Mouse (Mus musculus) cerebellum, postnatal 25 days (tissue): ENCODE measurements around the gene Klhdc1.
A peak's percentile ranks its signal among the peaks of the same experiment; 100 is the strongest.

ENCODE experiments used
- DNase-seq, 2 experiments: peaks; one replicate each; pipeline ENCODE4 v3.0.0; 2021; ENCODE audit warnings: mixed read lengths in 2 of 2

Klhdc1 gene

DNA sequence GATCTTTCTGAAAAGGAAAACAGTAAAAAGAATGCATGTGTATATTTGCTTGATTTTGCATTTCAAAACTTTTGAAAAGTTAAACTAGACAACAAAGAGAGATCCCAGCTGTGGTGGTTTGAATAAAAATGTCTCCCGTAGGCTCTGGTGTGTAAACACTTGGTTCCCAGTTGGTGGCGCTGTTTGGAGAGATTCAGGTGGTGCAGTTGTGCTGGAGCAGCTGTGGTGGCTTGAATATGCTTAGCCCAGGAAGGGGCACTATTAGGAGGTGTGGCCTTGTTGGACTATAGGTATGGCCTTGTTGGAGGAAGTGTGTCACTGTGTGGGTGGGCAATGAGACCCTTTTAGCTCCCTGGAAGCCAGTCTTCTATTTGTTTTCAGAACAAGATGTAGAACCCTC, 11.7 kb upstream of the Klhdc1 start:
- no peak for DNase-seq

DNA sequence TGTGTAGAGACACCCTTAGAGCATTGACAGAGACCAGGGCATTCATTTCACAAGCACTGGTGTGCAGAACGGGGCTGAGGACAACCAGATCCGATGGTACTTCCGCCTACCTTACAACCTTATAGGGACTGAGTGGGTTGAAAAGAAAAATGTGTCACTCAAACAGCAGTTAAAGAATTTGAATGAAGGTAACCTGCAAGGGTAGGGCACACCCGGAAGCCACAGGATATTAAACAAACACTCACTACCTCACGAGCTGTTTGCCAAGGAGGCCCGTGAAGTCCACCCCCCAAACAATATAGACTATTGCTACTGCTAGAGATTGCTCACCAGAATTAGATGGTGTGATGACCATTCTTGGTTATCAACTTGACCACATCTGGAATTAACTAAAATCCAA, 5.2 kb upstream of the Klhdc1 start:
- no peak for DNase-seq

DNA sequence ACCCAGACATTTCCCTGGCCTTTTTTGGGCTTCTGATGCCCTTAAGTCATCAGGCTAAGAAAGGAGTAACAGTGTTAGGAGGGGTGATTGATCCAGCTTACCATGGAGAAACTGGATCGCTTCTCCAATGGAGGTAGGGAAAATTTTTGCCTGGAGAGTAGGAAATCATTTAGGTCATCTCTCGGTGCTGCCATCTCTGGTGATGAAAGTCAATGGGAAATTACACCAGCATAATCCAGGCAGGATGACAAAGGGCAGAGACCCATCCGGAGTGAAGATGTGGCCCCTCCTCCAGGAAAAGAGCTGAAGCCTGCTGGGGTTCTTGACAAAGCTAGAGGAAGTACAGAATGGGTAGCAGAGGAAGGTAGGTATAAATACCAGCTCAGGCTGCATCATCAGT, 2.7 kb upstream of the Klhdc1 start:
- DNase-seq: no peak

DNA sequence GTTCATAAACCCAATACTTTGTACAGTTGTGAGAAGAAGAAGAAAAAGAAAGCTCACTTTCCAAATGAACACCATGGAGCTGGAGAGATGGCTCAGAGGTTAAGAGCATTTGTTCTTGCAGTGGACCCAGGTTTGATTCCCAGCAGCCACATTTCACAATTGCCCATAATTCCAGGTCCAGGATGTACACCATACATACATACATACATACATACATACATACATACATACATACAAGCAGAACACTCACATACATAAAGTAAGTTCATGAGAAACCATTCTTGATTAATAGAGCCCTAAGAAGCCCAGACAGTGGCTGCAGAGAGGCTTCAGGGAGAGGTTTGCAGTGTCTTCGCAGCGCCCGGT, 412 bp downstream of the Klhdc1 start:
- no peak for DNase-seq

DNA sequence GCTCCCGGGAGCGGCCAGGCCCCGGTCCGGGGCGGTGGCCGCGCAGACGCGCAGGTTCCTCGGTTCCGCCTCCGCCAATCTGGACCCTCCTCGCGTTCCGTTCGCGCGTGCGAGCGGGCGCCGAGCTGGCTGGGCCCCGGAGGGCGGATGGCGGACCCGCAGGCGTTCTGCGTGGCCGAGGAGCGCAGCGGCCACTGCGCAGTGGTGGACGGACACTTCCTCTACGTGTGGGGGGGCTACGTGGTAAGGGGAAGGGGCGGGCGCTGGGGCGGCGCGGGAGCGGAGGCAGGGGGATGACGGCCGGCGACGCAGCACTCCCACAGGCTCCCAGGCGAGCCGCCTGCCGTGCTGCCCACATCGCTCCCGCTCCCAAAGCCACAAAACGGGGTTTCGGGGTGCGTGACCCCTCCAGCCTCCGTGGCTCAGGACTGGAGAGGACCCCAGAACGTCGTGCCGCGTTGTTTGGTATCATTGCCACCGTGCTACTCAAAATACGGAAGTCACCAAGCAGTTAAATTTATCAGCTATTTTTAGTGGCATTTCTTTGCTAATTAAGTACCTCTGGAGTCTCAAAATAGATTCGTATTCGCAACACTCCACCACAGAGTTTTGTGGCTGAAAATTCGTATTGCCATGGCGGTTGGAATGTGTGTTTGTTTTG, 925 bp downstream of the Klhdc1 start:
- DNase-seq: peak; percentile 87 to 89

DNA sequence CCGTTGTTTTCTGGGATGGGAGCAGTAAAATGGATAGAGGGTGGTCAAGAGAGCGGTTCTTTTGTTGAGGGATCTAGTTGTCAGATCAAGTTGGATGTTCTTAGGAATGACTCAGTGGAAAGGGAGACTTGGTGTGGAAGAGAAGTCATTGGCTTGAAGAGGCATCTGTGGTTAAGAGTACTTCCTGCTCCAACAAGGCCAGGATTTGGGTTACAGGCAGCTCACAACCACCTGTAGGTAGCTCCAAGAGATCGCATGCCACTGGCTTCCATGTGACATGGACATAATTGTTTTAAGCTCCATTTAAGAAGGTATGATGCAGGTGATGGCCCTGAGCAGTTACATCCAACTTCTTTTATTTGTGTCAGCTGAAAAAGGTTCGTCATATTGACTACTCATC, 8.8 kb downstream of the Klhdc1 start:
- no peak for DNase-seq

DNA sequence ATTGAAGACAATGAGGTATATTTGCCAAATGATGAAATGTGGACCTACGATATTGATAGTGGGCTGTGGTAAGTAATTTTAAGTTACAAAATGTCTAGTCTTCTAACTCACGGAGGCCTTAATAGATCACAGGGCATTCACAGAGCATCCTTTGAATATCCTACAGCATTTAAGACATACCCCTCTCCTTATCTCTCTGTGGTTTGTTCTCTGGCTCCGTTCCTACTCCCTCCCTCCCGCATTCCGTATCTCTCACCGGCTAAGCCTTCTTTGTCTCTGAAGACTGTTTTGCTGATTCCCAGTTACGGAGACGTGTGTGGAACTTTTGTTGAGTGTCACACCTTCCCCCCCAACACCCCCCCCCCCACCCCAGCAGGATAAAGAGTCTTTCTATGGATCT, 9.8 kb downstream of the Klhdc1 start:
- no peak for DNase-seq

DNA sequence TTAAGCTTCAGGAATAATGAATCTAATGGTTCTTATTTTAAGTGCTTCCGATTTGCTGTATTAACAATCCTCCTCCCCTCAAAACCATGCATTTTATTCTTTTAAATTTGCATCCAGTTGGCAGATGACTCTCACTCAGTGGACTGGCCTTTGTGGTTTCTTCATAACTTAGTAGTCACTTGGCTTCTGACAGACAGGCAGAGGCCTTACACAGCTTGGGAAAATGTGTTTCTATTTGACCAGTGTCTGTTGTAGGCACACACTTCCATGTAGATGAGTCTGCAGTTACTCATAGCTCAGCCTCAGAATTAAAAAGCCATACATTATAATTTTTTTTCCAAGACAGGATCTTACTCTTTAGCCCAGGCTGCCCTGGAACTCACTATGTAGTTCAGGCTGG, 12.8 kb downstream of the Klhdc1 start:
- no peak for DNase-seq

DNA sequence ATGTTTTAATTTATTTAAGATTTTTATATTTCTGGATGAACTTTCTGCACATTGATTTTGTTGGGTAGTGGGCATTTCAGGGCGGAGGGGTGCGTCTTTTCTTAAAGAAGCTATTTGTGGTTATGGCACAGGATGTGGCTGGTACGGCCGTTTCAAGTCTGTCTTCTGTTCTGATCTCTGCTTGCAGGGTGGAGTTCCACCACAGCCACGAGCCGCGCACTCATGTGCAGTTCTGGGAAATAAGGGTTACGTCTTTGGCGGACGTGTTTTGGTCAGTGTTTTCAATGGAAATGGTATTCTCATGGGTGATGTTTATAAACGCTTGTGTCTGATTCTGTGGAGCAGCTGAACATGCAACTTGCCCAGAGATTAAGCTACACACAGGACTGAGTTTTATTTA, 16.9 kb downstream of the Klhdc1 start:
- DNase-seq: no peak

DNA sequence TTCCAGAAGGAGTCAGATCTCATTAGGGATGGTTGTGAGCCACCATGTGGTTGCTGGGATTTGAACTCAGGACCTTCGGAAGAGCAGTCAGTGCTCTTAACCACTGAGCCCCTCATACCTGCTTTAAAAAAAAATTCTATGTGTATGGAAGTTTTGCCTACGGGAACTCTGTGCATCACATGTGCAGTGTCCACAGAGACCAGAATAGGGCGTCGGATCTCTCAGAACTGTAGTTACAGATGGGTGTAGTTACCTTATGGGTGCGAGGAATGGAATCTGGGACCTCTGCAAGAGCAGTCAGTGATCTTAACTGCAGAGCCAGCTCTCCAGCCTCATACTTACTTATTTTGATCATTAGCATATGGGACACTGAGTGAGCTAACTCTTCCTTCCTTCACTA, 21.3 kb downstream of the Klhdc1 start:
- no peak for DNase-seq

DNA sequence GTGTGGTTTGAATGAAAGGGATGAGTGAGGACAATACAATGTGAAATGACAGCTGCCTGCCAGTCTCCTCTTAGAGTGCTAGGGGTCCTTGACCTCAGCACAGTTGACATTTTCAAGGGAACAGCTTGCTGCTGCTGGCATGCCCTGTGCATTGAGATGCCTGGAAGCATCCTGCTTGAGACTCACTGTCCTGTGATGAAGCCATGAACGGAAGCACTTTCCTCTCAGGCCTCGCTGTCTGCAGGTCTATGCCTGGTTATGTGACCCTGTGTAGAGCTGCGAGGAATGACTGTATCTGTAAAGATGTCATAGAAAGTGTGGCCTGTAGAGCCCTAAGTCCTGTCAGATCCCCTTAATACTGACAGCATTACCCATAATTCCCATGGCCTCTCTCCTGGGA, 24.1 kb downstream of the Klhdc1 start:
- DNase-seq: no peak

DNA sequence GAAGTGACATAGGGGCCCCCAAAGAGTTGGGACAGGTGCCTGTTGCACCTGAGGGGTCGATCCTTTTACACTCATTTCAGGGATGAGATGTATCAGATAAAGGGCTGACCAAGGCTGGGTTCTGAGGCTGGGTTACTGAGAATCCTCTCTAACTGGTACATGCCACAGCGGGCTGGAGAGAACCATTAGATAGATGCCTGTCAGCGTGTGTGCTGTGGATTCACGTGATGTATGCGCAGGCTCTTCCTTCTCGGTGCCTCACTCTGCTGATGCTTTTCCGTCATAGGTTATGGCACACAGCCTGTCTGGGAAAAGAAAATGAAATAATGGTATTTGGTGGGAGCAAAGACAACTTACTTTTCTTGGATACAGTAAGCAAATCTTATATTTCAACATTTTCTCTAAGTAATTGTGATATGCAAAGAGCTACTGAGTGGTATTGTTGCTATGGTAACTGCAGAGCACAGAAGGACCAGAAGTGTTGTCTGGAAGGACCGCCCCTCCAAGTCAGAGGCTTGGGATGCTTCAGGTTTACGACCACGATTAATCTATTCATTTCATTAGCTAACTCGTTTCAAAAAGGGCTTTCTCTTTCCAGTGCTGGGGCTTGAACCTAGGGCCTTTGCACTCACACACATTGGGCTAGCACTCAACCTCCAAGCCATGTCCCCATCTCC, 27.1 kb downstream of the Klhdc1 start:
- DNase-seq: no peak

DNA sequence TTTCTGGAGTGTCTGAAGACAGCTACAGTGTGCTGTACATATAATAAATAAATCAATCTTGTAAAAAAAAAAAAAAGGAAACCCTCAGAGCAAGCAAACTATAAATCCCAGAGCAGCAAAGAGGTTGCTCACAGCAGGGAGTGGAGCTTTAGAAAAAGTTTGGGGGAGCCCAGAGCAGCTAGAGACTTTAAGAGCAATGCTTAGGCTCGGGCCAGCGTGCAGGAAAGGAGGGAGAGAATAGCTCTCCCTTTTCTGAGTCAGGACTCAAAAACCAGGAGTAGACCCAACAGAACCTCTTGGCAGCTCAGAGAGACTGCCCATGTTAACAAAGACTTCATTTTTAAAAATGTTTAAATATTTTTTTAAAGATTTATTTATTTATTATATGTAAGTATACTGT, 28.0 kb downstream of the Klhdc1 start:
- no peak for DNase-seq

DNA sequence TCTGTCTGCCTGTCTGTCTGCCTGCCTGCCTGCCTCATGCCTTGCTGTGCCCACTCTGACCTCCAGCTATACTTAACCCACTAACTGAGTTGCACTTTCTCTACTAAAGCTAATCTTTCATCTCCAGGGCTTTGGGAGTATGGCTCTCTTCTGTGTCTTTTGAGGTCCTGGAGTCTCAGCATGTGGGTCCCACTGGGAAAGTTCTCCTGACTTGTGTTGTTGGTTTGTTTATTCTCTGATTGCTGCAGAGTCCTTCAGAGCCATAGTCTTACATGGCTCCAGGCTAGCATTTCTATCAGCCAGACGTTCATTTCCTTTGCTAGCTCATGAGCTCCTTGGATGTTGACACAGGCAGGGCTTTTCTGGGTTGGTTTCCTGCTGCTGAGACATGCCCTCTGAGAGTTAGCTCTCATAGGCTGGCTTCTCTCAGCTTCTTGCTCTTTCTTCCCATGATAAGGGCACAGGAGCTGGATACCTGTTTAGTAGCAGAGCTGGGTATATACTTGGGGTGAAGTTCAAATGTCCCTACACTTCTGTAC, 39.0 kb downstream of the Klhdc1 start:
- no peak for DNase-seq

DNA sequence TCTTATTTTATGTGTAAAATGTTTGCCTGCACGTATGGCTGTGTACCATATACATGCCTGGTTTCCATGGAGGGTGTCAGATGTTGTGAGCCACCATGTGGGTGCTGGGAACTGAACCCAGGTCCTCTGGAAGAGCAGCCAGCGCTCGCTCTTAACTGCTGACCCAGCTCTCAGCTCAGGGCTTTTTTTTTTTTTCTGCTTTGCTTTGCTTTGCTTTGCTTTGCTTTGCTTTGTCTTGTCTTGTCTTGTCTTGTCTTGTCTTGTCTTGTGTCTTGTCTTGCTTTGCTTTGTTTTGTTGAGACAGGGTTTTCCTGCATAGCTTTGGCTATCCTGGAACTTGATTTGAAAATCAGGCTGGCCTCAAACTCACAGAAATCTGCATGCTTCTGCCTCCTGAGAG, 39.9 kb downstream of the Klhdc1 start:
- no peak for DNase-seq

DNA sequence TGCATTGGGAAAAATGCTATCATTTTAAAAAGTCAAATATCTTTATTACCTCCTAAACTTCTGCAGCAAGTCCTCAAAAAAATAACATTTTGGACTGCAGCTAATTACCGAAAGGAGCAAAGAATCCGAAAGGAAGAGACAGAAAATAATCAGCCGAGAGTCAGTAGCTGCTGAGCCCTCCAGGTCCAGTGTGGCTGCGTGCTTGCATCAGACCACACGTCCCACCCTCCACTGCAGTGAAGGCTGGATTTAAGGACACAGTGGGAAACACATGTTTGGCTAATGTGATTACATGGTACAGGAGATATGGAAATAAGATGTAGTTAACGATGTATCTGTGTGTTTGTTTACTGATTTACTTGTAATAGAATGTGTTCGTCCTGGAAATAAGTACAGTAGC, 42.2 kb downstream of the Klhdc1 start:
- no peak for DNase-seq

DNA sequence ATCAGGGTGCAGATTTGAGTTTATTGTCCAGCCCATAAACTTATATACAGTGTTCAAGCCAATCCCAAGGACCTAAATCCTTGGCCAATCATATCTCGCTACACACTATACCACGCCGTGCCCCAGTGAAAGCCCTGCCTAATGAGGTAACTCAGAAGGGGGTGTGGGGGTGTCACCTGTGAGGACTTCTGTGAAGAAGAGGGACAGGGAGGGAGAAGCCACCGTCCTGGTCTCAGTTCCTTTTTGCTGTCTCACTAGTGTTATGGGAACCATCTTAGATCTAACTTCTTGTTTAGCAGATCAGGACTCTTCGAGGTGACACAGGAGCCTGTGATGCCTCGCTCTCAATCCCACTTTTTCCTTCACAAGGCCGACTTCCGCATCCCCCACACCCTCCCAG, 46.6 kb downstream of the Klhdc1 start:
- no peak for DNase-seq

DNA sequence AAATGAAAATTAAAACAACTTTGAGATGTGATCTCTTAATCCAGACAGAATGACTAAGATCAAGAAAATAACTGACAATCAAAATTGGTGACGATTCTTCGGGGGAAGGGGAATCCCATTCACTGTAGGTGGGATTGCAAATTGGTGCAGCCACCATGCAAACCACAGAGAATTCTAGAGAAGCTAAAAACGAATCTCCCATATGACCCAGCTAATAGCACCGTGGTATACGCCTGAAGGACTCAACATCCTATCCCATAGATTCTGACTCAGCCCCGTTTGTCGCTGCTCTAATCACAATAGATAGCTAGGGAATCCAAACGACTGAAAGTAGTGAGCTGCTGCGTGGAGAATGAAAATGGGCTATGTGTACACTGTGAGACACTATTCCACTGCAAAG, 47.7 kb downstream of the Klhdc1 start:
- DNase-seq: no peak

DNA sequence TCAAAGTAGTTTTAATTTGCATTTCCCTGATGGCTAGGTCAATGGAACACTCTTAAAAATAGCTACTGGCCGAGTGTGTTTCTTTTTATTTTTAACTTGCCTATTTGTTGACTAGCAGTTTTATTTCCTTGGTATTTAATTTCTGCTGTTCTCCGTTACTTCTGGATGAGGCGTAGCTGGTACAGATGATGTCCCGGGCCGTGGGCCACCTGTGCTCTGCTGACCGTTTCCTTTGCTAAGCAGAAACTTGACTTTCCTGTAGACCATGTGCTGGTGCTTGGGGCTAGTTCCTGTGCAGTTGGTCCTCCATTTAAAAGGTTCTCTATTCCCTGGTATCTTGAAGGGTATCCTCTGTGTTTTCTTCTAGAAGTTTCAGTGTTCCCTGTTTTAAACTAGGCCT, 51.4 kb downstream of the Klhdc1 start:
- DNase-seq: no peak

DNA sequence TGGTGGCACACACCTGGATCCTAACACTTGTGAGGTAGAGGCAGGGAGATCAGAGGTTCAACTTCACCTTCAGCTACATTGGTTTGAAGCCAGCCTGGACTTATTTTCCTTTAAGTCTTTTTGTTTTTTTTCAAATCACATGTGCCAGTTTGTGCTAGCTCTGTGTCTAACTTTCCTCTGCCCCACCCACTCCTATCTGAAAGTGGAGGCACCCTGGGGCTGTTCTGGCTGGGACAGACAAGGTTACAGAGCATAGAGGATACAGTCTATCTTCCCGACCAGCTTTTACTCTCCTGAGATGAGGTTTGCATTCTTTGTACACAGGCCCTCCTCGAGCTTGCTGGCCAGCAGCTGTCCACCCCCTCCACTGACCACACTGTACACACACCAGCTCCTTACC, 52.8 kb downstream of the Klhdc1 start:
- DNase-seq: no peak

DNA sequence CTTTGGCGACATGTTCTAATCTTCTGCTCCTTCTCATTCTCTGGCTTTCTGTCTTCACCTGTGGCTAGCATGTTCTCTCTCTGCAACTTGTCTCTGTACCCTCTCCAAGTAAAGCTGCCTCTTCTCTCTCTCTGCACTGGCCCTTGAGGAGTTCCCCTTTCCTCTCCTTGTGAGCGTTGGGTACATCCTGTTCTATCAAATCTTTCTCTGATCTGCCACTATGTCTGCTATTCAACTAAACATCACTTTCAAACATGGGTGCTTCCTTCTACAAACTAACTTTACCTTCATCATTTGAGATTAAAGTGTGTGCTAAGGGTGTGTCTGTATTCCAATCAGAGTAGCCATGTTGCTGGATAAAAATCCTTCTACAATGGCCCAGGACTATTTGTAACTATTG, 54.0 kb downstream of the Klhdc1 start:
- DNase-seq: no peak

DNA sequence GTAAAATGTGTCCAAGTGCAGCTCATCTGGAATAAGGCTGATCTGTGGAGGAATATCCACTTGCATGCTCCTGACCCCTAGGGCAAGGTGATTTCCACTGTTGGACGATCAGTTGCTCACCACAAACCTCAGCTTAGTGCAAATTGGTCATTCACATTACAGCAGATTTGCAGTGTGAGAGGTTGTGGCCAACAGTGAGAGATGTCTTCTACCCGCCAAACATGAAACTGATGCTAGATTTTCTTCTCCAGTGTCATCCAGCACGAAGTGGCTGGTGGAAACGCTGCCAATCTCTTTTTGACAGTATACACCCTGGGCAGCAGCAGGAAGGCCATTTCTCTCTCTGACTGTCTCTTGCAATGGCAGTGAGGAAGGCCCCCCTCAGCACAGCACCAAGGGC, 54.7 kb downstream of the Klhdc1 start:
- DNase-seq: peak; percentile 42 to 47

DNA sequence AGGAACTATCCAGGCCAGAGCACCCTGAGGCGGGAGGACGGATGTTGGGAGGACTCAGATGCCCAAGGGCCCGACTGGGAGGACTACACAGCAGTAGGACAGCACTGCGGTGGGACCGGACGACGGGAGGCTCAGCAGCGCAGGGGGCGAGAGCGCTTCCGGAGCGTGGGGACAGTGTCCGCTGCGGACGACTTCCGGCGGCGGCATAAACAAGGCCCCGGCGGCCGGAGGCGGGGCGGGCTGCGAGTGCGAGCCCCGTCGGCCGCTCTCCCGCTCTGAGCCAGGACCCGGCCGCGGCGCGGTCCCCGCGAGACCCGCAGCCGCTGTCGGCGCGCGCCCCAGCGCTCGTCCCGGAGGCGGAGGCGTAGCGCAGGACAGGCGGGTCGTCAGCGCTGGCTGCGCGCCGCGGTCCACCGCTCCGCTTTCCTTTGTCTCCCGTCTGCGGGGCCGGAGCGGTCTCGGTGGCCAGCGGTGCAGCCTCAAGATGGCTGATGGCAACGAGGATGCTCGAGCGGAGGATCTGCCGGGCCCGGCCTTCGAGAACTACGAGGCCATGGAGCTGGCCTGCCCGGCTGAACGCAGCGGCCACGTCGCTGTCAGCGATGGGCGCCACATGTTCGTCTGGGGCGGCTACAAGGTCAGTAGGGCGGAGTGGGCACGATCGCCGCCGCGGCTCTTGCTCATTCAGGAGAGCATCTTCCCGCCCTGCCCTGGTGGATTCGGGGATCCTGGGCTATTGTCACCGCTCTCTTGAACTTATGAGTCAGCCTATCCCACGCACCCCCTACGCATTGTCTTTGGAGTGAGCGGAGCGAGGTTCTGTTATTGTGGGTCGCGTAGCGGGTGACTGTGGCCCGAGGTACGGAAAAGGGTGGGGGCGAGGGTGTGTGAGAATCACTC, 55.8 kb downstream of the Klhdc1 start, which contains the start of gene Klhdc2:
Gene Klhdc2 (plus strand): TSS at position 171 of the 900 bp plus-strand sequence.
- peak; percentile 91 to 94 for DNase-seq
